Mouse (Mus musculus) stomach, postnatal 0 days (tissue): ENCODE measurements around the gene Tnfrsf14.

Source experiments
- CTCF ChIP-seq: IDR thresholded peaks from 2 replicates; pipeline ENCODE4 v1.5.1; 2016; ENCODE audit warnings: antibody characterized with exemption, low read depth, mild to moderate bottlenecking, moderate library complexity
- EP300 ChIP-seq: optimal IDR thresholded peaks from 2 replicates; pipeline ENCODE3; 2016; ENCODE audit warnings: antibody characterized with exemption

DNA sequence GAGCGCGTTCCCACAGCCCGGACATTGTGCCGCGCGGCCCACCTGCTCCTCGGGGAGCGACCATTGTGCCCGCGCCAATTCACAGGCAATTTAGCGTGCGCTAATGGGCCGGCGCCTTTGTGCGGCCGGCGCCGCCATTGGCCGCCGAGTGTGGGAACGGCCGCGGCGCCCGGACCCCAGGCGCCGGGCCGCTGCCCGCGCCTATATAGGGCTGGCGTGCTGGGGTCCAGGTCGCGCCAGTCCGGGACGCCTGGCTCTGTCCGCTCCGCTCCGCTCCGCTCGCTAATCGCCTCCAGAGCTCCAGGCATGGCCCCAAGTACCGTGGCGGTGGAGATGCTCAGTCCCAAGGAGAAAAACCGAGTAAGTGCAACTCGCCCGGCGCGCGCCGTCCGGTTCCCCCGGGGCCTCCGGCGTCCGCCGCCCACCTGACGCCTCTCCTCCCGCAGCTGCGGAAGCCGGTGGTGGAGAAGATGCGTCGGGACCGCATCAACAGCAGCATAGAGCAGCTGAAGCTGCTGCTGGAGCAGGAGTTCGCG lies 32.4 kb upstream of the Tnfrsf14 start, which contains the start of gene Hes5:
- TF ChIP-seq EP300, result no peak
- no peak for TF ChIP-seq CTCF
